Mouse (Mus musculus): ENCODE measurements at regions not wholly inside any gene's neighbourhood (a gene's known extent, or its start where the extent isn't known, plus 50 kb on each side); places are given as distances from the start of the nearest gene placed in this dataset.

DNA sequence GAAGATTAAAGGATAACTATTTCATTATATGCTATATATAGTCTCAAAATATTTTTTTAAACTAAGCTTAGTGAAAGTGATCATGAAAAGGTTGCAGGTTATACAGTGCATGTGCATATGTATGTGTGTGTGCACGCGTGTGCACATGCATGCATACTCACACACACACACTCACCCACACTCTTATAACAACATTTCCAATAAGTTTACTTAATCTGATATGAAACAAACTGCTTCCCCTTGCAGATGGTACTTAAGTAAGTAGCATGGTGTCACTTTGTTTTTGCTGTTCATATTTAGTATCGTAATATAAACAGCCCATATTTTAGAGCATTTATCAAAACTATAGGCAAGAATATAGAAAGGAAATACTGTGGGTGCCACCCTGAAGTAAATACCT, 275.0 kb downstream of the Gm5447 start:
- ATAC-seq (ENCODE audit: insufficient number of reproducible peaks, low FRiP score): no peak
- Histone ChIP-seq H3K9ac (no peak overlapping the region), H3K4me2 (no peak overlapping the region), H3K27me3 (replicated peaks) (peaks cover 4% of the 10 kb centered on the region), H3K9me3 (replicated peaks) (no peaks in the 10 kb centered on the region), H3K4me3 (no peak overlapping the region), H3K27ac (ENCODE audit: poor library complexity, severe bottlenecking) (no peak overlapping the region), H3K4me1 (replicated peaks) (no peaks in the 10 kb centered on the region), H3K36me3 (no peaks in the 10 kb centered on the region)
- 89% methylated on average over 3 of the region's 3 CpGs for WGBS

GRCm38 (mm10) chr13:31249525-31249924, 275.5 kb downstream of the Gm5447 start:
- 69% methylated on average over 5 of the region's 5 CpGs for WGBS
- peaks cover 4% of the 10 kb centered on the region for H3K27me3 ChIP-seq (replicated peaks)
- H3K4me1 ChIP-seq (replicated peaks): no peaks in the 10 kb centered on the region
- H3K4me3 ChIP-seq: no peak overlapping the region
- H3K4me2 ChIP-seq: no peak overlapping the region
- H3K9me3 ChIP-seq (replicated peaks): no peaks in the 10 kb centered on the region
- no peak for ATAC-seq (ENCODE audit: insufficient number of reproducible peaks, low FRiP score)
- H3K36me3 ChIP-seq: no peaks in the 10 kb centered on the region
- H3K9ac ChIP-seq: no peak overlapping the region
- no peak overlapping the region for H3K27ac ChIP-seq (ENCODE audit: poor library complexity, severe bottlenecking)

- 53% methylated on average over 4 of the region's 4 CpGs for WGBS
- no peaks in the 10 kb centered on the region for H3K9me3 ChIP-seq (replicated peaks)
- no peak for ATAC-seq (ENCODE audit: insufficient number of reproducible peaks, low FRiP score)
- no peaks in the 10 kb centered on the region for H3K4me1 ChIP-seq (replicated peaks)
- H3K9ac ChIP-seq: no peak overlapping the region
- no peak overlapping the region for H3K4me2 ChIP-seq
- H3K36me3 ChIP-seq: no peaks in the 10 kb centered on the region
- H3K27ac ChIP-seq (ENCODE audit: poor library complexity, severe bottlenecking): no peak overlapping the region
- H3K4me3 ChIP-seq: no peak overlapping the region
- no peaks in the 10 kb centered on the region; the same call in 1 of the 2 replicates for H3K27me3 ChIP-seq (replicated peaks)
Measured at GRCm38 (mm10) chr13:31254016-31254415, 280.0 kb downstream of the Gm5447 start.

GRCm38 (mm10) chr13:31254744-31255143, 280.7 kb downstream of the Gm5447 start:
- Histone ChIP-seq H3K27ac (ENCODE audit: poor library complexity, severe bottlenecking) (no peak overlapping the region), H3K36me3 (no peaks in the 10 kb centered on the region), H3K4me3 (no peak overlapping the region), H3K9ac (no peak overlapping the region), H3K4me2 (no peak overlapping the region), H3K4me1 (replicated peaks) (no peaks in the 10 kb centered on the region), H3K9me3 (replicated peaks) (no peaks in the 10 kb centered on the region), H3K27me3 (replicated peaks) (no peaks in the 10 kb centered on the region; the same call in 1 of the 2 replicates)
- 85% methylated on average over 3 of the region's 3 CpGs for WGBS
- no peak for ATAC-seq (ENCODE audit: insufficient number of reproducible peaks, low FRiP score)

DNA sequence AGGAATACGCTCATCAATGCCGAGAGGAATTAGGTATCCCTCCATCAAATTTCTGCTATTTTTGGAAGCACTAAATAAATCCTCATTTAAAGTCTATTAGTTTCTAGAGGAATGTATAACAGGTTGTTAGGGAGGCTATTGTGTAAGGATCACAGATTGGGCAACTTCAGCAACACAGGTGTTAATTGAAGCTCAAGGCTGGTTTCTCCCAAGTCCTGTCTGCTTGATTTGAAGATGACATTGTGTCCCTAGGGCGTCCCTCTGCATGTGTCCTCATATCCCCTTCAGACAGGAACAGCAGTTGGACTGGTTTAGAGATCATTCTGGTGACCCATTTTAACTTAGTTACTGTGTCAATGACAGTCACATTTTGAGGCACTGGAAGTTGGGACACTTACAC, 281.5 kb downstream of the Gm5447 start:
- Histone ChIP-seq H3K9me3 (replicated peaks) (no peaks in the 10 kb centered on the region), H3K9ac (no peak overlapping the region), H3K4me2 (no peak overlapping the region), H3K4me3 (no peak overlapping the region), H3K27me3 (replicated peaks) (no peaks in the 10 kb centered on the region; the same call in 1 of the 2 replicates), H3K36me3 (no peaks in the 10 kb centered on the region), H3K27ac (ENCODE audit: poor library complexity, severe bottlenecking) (no peak overlapping the region), H3K4me1 (replicated peaks) (no peaks in the 10 kb centered on the region)
- no peak for ATAC-seq (ENCODE audit: insufficient number of reproducible peaks, low FRiP score)
- WGBS: 84% methylated on average over 3 of the region's 3 CpGs

GRCm38 (mm10) chr13:31267865-31268264, 288.1 kb upstream of the Foxq1 start:
- 59% methylated on average over 3 of the region's 3 CpGs for WGBS
- peaks cover 3% of the 10 kb centered on the region; the same call in 1 of the 2 replicates for H3K4me1 ChIP-seq (replicated peaks)
- no peaks in the 10 kb centered on the region for H3K36me3 ChIP-seq
- no peak overlapping the region for H3K27ac ChIP-seq (ENCODE audit: poor library complexity, severe bottlenecking)
- no peaks in the 10 kb centered on the region for H3K9me3 ChIP-seq (replicated peaks)
- ATAC-seq (ENCODE audit: insufficient number of reproducible peaks, low FRiP score): no peak
- H3K4me3 ChIP-seq: no peak overlapping the region
- H3K4me2 ChIP-seq: no peak overlapping the region
- H3K27me3 ChIP-seq (replicated peaks): peaks cover 22% of the 10 kb centered on the region
- H3K9ac ChIP-seq: no peak overlapping the region

DNA sequence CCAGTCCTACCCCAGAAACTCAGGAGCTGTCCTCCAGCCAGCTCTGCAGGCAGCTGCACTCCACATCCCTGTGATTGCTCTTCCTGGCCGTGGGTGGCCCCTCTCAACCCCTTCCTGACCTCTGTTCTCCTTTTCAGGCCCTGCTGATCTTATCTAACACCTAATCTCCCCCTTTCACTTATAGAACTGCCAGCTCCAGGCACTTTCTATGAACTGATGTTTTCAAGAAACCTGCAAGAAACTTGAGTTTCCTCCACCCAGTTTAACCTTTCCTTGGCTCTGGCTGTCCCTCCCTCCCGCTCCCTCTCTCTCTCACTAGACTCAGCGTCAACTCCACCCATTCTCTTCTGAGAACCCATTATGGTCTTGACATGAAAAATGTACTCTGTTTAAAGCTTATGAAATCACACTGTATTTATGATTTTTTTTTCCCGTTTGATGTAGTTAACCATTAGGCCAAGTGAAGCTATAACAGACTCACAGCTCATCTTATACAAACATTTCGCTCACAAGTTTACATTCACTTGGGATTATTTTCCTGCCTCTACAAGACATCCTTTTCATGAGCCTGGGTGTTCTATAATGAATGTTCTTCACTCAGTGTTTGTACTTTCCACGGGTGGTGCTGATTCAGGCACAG, 279.8 kb upstream of the Foxq1 start:
- Histone ChIP-seq H3K4me2 (no peak overlapping the region), H3K36me3 (no peaks in the 10 kb centered on the region), H3K27me3 (replicated peaks) (peaks cover 22% of the 10 kb centered on the region), H3K9ac (no peak overlapping the region), H3K4me3 (no peak overlapping the region), H3K9me3 (replicated peaks) (0 out of 2 replicates have a peak, but pooled peaks cover 6% of the 10 kb centered on the region), H3K4me1 (replicated peaks) (peaks cover 17% of the 10 kb centered on the region), H3K27ac (ENCODE audit: poor library complexity, severe bottlenecking) (no peak overlapping the region)
- 50% methylated on average over 6 of the region's 6 CpGs for WGBS
- no peak for ATAC-seq (ENCODE audit: insufficient number of reproducible peaks, low FRiP score)

GRCm38 (mm10) chr13:31290630-31291029, 265.3 kb upstream of the Foxq1 start:
- no peaks in the 10 kb centered on the region for H3K36me3 ChIP-seq
- peaks cover 66% of the 10 kb centered on the region for H3K27me3 ChIP-seq (replicated peaks)
- no peaks in the 10 kb centered on the region for H3K9me3 ChIP-seq (replicated peaks)
- no peak overlapping the region for H3K9ac ChIP-seq
- WGBS: 85% methylated on average over 7 of the region's 7 CpGs
- no peak overlapping the region for H3K4me2 ChIP-seq
- no peak overlapping the region for H3K4me3 ChIP-seq
- H3K27ac ChIP-seq (ENCODE audit: poor library complexity, severe bottlenecking): no peak overlapping the region
- ATAC-seq (ENCODE audit: insufficient number of reproducible peaks, low FRiP score): no peak
- peaks cover 23% of the 10 kb centered on the region; the same call in 1 of the 2 replicates for H3K4me1 ChIP-seq (replicated peaks)

DNA sequence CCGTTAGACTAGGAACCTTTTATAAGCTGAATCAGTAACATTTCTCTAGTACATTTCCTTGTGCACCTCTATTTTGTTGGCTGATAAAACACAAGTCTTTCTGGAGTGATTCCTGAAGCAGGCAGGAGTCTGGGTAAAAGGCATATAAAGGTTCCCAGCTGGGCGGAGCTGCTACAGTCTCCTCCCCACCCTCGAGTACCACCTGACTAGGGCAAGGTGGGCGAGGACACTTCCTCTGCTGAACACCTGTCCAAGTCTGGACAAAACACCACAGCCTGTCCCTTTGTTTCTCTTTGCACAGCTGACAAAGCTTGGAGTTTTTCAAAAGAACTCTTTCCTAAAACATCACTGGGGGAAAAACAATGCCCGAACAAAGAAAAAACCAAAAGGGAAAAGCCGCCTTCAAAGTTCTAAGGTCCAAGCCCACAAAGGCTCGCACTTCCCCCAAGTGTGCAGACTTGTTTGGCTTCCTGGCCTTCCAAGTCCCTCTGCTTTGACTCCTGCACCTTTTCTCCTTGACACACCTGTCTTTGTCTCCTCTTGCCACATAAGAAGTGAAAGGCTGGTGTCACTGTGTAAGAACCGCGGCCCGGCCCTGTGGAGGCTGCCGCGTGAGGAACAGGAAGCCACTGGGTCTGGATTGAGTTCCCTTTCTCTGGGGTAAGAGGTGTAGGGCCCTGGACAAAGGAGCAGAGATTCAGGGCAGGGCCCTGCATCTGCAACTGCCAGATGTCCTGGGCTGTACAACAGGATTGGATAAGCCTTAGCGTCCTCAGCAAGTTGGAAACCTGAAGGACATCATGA, 263.1 kb upstream of the Foxq1 start:
- no peak overlapping the region for H3K27ac ChIP-seq (ENCODE audit: poor library complexity, severe bottlenecking)
- H3K9ac ChIP-seq: no peak overlapping the region
- no peak overlapping the region for H3K4me2 ChIP-seq
- H3K4me3 ChIP-seq: no peak overlapping the region
- ATAC-seq (ENCODE audit: insufficient number of reproducible peaks, low FRiP score): no peak
- H3K36me3 ChIP-seq: no peaks in the 10 kb centered on the region
- WGBS: 75% methylated on average over 13 of the region's 13 CpGs
- peaks cover 67% of the 10 kb centered on the region for H3K27me3 ChIP-seq (replicated peaks)
- H3K9me3 ChIP-seq (replicated peaks): no peaks in the 10 kb centered on the region
- peaks cover 23% of the 10 kb centered on the region; the same call in 1 of the 2 replicates for H3K4me1 ChIP-seq (replicated peaks)

GRCm38 (mm10) chr13:31294011-31294410, 261.9 kb upstream of the Foxq1 start:
- Histone ChIP-seq H3K4me1 (replicated peaks) (peaks cover 23% of the 10 kb centered on the region; the same call in 1 of the 2 replicates), H3K27me3 (replicated peaks) (peaks cover 69% of the 10 kb centered on the region), H3K36me3 (no peaks in the 10 kb centered on the region), H3K27ac (ENCODE audit: poor library complexity, severe bottlenecking) (no peak overlapping the region), H3K4me3 (no peak overlapping the region), H3K4me2 (no peak overlapping the region), H3K9me3 (replicated peaks) (no peaks in the 10 kb centered on the region), H3K9ac (no peak overlapping the region)
- 39% methylated on average over 7 of the region's 7 CpGs for WGBS
- 0 out of 2 replicates have a peak, but pooled peaks have one; percentile 29 for ATAC-seq (ENCODE audit: insufficient number of reproducible peaks, low FRiP score)

DNA sequence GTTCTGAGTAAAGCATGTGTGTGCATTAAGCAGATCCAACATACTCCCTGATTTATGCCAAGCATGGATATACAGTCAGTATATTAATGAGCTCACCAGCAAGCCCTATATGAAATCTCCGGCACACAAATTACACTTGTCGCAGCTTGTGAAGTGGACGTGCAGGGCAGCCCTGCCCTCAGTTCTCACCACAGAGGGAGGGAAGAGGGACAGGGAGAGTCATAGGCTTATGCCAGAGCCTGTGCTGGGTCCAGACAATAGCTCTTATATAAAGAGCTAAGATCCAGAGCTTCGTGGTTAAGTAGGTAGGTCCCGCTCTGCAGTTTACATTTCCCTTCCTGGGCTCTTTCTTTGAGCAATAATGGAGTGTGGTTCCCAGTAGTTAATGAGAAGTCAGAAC, 252.7 kb upstream of the Foxq1 start:
- Histone ChIP-seq H3K9ac (no peak overlapping the region), H3K27me3 (replicated peaks) (peaks cover 54% of the 10 kb centered on the region), H3K4me1 (replicated peaks) (no peaks in the 10 kb centered on the region), H3K27ac (ENCODE audit: poor library complexity, severe bottlenecking) (no peak overlapping the region), H3K4me3 (no peak overlapping the region), H3K4me2 (no peak overlapping the region), H3K36me3 (no peaks in the 10 kb centered on the region), H3K9me3 (replicated peaks) (no peaks in the 10 kb centered on the region)
- no peak for ATAC-seq (ENCODE audit: insufficient number of reproducible peaks, low FRiP score)
- WGBS: 82% methylated on average over 5 of the region's 5 CpGs

Measured in heart, embryonic 12.5 days (tissue).